Mouse (Mus musculus): ENCODE measurements around the gene Peli1. TPM values are rescaled to one million over a fixed set of nuclear protein-coding genes. Genes with fewer than 3 reads are reported as not detected.
"Not testable (repeated sequence)": the region's sequence is repeated elsewhere in the genome, so short reads cannot be mapped to it uniquely, and the experiment has no call there.

The Peli1 gene
- total RNA-seq, 2 experiments from 2014 or later, result 11.3 to 15.9 TPM

DNA sequence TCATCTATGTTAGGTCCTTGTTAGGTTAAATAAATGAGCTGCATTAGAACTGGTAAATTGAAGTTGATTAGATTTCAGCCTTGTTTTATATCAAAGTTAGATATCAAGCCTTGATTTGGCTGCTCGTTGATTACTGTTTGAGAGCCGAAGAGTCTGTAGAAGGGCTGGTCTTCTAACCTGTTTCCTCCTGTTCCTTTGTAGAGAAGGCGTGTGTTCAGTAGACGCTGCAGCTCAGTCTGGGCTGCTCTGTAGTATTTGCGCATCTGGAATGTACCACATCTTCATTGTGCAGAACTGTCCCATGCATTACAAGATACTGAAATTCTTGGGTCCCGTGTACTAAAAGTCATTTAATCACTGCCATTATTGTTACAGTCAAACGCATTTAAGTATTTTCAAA, 50.2 kb downstream of the Peli1 start:
- ATAC-seq (replicated peaks; ENCODE audit: poor library complexity, severe bottlenecking), result no peak

DNA sequence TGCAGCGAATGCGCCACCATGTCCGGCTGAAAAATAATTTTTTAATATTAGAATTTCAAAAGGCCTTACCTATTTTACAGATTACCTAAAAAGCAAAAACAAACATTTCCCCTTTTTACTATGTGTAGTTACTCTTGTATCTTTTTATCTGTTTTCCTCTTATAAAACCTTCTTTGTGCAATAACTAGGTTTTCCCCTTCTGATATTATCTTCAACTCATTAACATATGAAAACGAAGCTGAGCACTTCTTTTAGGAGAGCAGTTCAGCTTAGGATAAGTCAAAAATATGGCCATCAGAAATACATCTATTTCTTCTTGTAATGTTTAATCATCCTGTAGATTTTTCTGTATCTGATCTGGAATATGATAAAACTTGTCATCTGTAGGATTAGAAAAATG, 50.7 kb downstream of the Peli1 start:
- no peak for ATAC-seq (replicated peaks; ENCODE audit: poor library complexity, severe bottlenecking)

DNA sequence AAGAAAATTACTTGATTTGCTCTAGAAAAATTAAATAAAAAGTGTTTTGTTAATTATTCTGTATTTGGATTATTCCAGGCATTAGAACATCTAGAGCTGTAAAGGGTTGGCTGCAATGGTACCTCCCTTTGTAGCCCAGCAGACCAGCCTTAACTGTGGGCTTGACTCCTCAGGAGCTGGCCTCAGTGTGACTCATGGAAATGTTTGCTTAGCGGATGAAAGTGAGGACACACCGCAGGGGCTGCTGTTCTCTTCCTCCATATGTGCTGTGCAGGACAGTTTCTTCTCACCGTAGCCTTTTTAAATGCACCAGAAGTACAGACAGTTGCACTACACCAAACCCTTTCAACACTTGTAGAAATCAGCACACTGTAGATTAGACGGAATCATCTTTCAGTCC, 58.4 kb downstream of the Peli1 start:
- ATAC-seq (replicated peaks; ENCODE audit: poor library complexity, severe bottlenecking), result no peak

DNA sequence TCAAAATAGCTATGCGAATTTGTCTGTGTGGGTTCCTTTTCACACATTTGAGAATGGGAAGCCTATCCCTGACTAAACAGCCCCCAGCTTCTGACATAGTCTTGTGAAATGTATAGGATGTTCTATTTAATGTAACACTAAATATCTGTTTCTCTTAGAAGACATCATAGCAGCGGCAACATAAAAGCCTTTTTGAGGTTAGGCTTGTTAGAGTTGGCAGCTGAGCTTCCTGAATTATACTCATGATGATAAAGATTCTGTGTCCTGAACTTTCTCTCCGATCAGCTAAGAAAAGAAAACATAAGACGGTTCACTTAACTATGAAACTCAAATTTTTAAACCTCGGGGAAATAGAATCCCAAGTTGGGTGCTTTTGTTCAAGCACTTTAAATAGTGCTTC, 59.2 kb downstream of the Peli1 start:
- ATAC-seq (replicated peaks; ENCODE audit: poor library complexity, severe bottlenecking), result no peak

DNA sequence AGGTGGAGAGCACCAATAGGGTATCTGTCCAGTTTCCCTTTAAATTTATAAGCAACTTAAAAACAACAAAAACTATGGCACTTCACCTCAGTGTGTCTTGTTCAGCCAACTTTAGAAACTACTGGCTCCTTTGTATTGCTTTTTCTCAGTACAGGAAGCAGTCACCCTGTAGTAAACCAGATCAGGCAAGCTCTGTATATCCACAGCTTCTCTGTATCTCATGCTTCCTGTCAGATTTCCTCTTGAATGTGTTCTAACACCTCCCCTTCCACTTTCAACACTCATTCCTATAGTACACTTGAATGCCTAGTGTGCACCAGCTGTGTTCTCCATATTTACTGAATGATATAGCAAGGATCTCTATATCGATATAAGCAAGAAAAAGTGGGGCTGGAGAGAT, 60.6 kb downstream of the Peli1 start:
- ATAC-seq (replicated peaks; ENCODE audit: poor library complexity, severe bottlenecking), result no peak

DNA sequence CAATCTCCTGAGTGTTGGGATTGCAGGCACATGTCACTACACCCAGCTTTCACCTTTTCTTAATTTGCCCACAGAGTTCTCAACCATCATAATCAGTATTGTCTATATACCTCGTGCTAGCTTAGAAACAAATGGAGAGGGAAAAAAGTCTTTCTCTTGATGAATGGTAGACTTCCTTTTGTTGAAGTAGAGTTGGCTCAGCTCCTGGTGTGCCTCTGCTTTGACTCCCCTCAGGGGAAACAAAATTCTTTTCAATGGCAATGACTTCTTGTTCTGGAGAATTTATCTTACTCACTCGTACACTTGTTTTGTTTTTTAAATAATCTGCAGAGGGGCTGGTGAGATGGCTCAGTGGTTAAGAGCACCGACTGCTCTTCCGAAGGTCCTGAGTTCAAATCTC, 62.0 kb downstream of the Peli1 start:
- no peak for ATAC-seq (replicated peaks; ENCODE audit: poor library complexity, severe bottlenecking)

DNA sequence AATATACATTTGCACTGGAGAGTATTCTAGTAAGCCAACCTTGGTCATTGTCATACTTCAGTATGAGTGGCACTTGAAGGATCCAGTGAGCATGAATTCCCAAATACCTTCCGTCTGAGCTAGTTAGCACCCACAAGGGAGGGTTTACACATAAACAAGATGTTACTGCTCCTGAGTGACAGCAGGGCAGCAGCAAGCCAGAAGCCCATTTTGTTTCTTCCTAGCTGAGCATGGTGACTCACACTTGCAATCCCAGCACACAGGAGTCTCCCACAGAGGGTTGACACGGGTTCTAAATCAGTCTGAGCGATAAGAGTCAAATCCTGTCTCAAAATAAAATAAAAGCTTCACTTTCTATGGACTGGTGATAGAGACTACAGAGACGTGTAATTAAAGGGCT, 66.5 kb downstream of the Peli1 start:
- no peak for ATAC-seq (replicated peaks; ENCODE audit: poor library complexity, severe bottlenecking)

DNA sequence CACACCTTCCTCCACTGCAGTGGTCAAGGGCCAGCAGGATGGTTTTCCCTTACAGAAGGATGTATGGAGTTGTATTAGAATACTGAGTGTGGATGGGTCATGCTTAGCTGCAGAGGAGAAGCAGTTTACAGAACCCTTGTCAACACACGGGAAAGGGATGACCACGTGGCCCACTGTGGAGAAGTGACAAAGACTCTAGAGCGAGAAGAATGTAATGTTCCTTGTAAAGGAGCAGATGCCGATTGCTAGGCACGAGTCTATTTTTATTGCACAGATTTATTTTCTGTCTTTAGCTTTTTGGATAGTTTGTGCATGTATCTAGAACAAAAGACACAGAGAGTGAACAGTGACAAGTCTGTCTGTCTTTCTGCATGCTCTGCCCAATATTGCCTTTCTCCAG, 71.0 kb downstream of the Peli1 start:
- ATAC-seq (replicated peaks; ENCODE audit: poor library complexity, severe bottlenecking), result no peak

DNA sequence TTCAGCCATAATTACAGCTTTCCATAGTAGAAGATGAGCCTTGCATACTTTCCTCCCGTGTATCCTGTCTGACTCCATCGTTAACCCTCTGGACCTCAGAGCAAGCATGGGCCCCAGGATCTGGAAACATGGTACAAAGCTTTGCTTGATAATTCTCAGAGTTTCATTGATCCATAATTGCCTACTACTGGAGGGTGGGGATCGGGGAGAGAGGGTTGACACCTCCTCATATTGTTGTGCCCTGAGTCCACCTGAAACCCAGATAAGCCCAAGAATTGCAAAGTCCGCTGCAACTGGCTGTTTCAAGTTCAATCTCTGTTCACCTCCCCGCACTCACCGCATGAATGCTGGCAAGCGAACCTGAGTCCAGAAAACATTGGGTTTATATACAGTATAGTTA, 72.1 kb downstream of the Peli1 start:
- ATAC-seq (replicated peaks; ENCODE audit: poor library complexity, severe bottlenecking), result no peak

DNA sequence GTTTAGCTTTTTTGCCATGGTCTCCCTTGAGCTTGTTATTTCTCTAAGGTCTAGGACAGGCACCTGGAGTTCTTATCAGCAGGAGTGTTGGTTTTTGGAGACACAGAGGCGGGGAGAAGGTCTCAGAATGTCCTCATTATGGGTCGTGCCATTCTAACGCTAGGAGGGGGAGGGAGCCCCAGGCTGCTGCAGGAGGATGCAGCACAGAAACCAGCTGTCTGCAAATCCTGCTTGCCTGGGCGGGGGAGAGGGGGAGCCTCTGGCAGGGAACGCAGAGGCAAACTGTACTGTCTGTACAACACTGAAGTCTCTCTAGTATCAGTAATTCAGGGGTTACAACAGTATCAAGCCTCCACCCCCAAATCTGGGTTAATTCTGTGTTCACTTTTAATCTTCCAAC, 72.6 kb downstream of the Peli1 start:
- ATAC-seq (replicated peaks; ENCODE audit: poor library complexity, severe bottlenecking), result no peak

DNA sequence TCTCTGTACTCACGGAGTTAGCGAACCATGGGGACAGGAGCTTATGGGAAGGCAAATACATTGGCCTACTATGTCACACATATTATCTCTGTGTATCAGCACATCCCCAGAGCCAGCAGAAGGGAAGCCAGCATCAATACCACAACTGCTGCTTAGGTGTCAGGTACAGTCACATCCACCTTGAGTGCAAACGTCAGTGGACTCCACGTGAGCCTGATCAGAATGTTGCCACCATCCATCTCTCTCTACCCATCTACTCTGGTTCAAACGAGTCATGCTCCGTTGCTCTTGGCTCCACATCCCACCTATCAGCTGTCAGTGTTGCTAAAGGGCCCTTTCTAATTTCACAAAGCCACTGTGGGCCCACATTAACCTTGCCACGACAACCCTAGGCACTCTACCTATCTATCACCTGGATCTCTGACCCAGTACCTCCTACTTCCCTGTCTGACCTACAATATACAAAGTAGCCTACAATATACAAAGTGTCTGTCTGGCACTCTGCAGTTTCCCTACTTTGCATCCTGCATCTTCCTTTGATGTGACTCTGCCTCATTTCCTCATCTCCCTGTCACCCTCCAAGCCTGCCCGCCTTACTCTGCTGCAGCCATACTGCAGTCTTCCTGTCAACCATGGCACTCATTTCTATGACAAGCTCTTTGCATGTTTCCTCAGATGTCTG, 73.4 kb downstream of the Peli1 start:
- ATAC-seq (replicated peaks; ENCODE audit: poor library complexity, severe bottlenecking), result no peak

DNA sequence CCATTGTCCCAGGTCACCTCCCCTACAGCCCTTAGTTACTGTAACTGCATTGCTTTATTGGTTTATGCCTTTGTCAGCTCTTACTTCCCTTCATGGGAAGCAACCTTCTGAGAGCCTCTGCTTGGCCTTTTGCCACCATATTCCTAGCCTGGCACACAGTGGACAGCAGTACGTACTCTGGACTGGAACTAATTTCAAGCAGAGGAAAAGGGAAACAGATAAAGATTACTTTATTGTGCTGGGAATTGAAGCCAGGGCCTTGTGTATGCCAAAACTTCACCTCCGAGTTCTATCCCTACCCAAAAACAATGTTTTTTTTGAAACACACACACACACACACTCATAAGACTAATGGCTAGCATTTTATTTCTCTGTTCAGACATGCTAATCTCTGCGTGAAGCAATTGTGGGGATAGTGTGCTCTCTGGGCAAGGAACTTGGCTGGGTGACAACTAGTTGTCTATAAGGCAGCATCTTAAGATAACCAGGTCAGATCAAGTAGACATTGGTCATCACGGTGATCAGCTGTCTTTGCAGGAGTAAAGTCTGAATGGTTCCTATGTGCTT, 74.0 kb downstream of the Peli1 start:
- no peak for ATAC-seq (replicated peaks; ENCODE audit: poor library complexity, severe bottlenecking)

DNA sequence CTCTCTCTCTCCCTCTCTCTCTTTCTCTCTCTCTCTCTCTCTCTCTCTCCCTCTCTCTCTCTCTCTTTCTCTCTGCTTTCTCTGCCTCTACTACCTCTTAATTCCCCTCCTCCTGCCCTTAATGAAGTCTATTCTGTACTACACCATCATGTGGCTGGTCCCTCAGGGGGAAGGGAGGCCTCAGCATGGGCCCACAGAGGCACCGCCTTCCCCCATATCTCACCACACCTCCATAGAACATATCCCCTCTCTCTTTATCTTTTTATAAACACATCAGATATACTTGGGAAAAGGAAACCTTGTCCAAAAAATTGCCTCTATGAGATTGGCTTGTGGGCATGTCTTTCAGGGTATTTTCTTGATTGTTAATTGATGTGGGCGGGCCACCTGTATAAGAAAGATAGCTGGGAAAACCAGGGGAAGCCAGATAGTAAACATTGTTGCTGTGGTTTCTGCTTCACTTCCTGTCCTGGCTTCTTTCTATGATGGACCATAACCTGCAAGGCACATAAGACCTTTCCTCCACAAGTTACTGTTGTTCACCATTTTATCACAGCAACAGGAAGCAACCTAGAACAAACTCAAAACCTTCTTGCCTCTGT, 75.5 kb downstream of the Peli1 start:
- ATAC-seq (replicated peaks; ENCODE audit: poor library complexity, severe bottlenecking), result no peak

DNA sequence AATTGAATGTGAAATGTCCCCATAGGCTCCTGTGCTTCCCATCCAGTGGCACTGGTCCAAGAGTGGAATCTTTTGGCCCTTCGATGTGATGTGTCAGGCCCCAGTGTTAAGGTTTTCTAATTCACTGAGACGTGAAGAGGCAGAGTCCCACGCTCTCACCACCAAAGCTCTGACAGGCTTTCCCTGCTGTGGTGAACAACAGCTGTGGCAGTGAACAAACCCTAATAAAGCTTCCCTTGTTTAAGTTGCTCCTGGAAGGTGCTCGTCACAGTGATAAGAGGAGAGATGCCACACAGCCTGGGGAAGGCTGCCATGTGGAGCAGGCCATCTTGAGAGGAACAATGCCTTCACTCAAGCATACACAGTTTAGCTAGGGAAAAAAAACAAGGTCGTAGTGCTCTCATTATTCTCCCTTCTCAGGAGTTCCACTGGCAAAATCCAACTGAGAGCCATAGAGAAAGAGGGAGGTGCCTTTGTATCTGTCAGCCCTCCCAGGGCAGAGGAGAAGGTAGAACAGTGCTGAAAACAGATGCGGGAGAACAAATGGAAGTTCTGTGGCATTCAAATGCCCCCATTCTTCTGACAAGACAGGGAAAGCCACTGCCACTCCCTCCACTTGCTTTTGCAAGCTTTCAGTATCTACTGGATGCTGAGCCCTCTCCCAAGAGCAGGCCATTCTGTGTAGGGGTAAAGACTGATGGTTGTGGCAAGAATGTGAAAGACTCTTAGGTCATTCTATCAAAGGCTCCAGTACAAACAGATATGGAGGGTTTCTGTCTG, 77.9 kb downstream of the Peli1 start:
- ATAC-seq (replicated peaks; ENCODE audit: poor library complexity, severe bottlenecking), result no peak

DNA sequence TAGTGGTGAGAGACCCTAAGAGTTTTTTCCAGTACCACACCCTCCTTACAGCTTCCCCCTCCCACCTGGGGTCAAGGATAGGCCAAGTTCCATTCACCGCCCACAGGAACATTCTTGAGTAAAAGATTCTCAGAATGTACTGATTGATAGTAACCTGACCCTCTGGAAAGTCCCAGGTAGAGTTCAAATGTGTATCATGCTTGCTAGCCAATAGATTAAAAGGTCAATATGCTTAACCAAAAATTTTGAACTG, 78.4 kb downstream of the Peli1 start:
- not testable (repeated sequence) for ATAC-seq (replicated peaks; ENCODE audit: poor library complexity, severe bottlenecking)

DNA sequence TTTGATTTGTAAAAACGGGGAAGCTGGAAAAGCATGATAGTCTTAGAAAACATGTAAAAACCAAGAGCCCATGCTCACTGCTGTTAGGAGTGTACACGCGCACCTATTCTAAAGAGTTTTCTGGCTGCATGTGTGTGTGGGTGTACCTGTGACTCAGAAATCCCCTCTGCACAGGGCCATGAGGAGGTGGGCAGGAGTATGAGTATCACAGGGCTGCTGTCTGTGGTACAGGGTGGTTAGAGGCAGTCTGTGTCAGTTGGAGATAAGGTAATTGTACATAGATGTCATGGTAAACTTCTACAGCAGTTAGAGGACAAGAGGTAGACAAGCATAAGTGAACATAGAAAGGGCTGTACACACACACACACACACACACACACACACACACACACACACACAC, 81.2 kb downstream of the Peli1 start:
- no peak for ATAC-seq (replicated peaks; ENCODE audit: poor library complexity, severe bottlenecking)

DNA sequence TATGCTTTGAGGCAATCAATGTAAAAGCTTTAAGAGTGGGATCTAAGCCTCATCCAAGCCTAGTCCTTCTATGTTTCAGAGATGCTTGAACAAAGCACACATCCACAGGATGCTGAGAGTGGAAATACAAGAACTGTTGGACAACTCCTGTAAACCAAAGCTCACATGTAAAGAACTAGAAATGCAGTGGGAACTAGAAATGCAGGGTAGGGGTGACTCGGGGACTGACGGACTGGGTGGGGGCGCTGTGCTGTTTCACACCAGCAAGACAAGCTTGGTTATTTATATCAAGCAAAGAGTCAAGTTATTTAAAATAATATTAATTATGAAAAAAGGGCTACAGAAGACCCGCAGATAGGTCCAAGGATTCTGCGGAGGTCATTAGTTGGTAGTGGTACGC, 82.8 kb downstream of the Peli1 start:
- no peak for ATAC-seq (replicated peaks; ENCODE audit: poor library complexity, severe bottlenecking)

DNA sequence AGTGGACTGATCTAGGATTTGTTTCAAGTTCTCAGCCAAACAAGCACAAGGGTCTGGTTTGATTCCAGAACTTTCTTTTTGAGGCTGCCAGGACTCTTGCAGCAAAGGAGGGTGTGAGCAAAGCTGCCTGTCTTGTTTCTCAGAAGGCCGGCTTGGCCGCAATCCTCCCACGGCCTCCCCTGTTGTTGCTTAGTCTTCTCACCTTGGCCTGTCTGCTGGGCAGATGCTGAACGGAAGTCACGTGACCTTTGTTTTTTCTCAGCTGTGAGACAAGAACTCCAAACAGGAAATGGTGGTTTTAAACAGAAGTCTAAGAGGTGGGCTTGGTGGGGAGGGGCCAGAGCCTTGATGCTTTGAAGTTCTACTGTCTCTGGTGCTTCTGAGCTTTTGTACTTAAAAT, 83.3 kb downstream of the Peli1 start:
- peak; percentile 86 for ATAC-seq (replicated peaks; ENCODE audit: poor library complexity, severe bottlenecking)

DNA sequence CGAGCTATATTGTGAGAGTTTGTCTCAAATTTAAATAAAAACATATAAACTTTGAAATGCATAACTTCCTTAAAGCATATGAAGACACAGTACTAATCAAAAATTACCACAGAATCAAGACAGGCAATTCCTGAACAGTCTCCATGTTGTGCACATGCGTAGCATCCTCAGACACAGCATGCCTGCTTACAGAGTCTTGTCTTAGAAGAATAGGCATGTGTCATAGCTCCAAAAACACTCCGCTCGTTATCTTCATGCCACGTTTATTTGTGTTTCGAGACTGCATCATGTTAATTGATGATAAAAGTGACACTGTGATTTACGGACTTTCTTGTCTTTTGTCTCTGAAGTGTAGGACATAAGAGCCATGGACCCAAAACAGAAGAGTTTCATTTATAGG, 84.0 kb downstream of the Peli1 start:
- no peak for ATAC-seq (replicated peaks; ENCODE audit: poor library complexity, severe bottlenecking)

DNA sequence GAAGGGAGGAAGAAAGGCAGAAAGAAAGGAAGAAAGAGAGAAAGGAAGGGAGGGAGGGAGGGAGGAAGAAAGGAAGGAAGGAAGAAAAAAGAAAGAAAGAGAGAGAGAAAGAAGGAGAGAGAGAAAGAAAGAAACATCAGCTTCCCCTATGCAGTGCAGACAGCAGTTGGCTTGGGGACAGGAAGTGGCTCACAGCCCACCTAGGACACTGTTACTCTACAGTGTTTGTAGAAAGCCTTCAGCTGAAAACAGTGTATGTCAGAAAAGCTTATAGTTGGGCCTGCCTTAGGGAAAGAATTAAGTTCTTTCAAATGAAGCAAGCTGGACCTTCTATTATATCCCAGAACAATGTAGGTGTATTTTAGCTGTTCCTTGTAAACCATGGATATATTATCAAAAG, 85.4 kb downstream of the Peli1 start:
- no peak for ATAC-seq (replicated peaks; ENCODE audit: poor library complexity, severe bottlenecking)

DNA sequence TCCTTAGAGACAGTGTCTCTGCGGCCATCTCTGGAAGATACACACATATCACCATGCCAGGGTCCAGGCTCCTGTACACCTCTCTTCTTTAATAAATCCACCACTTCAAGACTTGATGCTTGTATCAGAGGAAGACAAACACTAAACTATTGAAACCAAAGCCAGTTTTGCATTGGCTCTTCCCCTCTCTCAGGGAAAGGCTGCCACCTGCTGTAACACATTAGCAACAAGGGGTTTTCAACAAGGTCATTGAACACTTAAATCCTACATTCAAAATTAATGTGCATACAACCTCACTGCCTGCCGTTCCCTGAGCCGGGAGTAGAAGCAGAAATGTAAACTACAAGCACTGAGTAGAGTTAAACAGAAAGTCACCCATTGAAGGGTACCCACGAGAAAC, 87.3 kb downstream of the Peli1 start:
- no peak for ATAC-seq (replicated peaks; ENCODE audit: poor library complexity, severe bottlenecking)
